Mouse (Mus musculus) liver, embryonic 14.5 days (tissue): ENCODE results near the gene Msi2.

Experiments
- CTCF ChIP-seq: IDR thresholded peaks from 2 replicates; pipeline ENCODE4 v1.5.1; 2016; ENCODE audit warnings: antibody characterized with exemption, low read depth, control low read depth
- EP300 ChIP-seq: IDR thresholded peaks from 2 replicates; pipeline ENCODE4 v1.6.1; 2016; ENCODE audit warnings: antibody characterized with exemption, low read depth

GRCm38 (mm10) chr11:88707228-88707775 lies 11.0 kb downstream of the Msi2 start:
- TF ChIP-seq CTCF (no peak), EP300 (no peak)
